In genomic region chr10:126531368-126531767, GRCm38 (mm10) we compare ENCODE assay signal across 8 mouse cellular contexts.
DNase-seq lines count a peak whose midpoint lies in the region; ATAC-seq and TF ChIP-seq lines count a peak whose summit lies in the region.

No protein-coding gene starts in this region.

- H3K4me2 ChIP-seq in midbrain, postnatal 0 days (ENCODE audit: low read depth, low read length, poor library complexity, severe bottlenecking), result no peak overlapping the region

- TF ChIP-seq CTCF in layer of hippocampus, adult 2 months (conservative IDR thresholded peaks at IDR 0.05), result peak; percentile 94
- TF ChIP-seq CTCF in G1E (IDR thresholded peaks at IDR 0.05; ENCODE audit: low read depth, low read length), result 0 out of 2 replicates have a peak, but pooled peaks have one; percentile 4
- TF ChIP-seq CTCF in midbrain, postnatal 0 days (IDR thresholded peaks at IDR 0.05), result peak; percentile 82

- WGBS in midbrain, postnatal 0 days, result 29% methylated on average over 1 of the region's 1 CpGs

- H3K4me1 ChIP-seq in G1E (ENCODE audit: insufficient read depth, low read depth, low read length), result no peaks in the 10 kb centered on the region
- H3K4me1 ChIP-seq in midbrain, postnatal 0 days (ENCODE audit: insufficient read depth, low read length), result no peaks in the 10 kb centered on the region

- peak overlapping the region; percentile 71; the same call in 1 of the 2 replicates for H3K27ac ChIP-seq in layer of hippocampus, adult 2 months
- no peak overlapping the region for H3K27ac ChIP-seq in midbrain, postnatal 0 days (ENCODE audit: low read depth, low read length)

- peak; percentile 10 for DNase-seq in cerebellum, adult 11 months
- no peak for DNase-seq in cerebellum, adult 11-12 months
- DNase-seq in layer of hippocampus, adult 2 months (ENCODE audit: low spot score in 2 of 2), result peak in 1 of 2 experiments; percentile 45
- no peak for DNase-seq in layer of hippocampus, postnatal 36 days
- DNase-seq in G1E (ENCODE audit: low spot score), result no peak
- DNase-seq in embryo, embryonic 11 days, result peak; percentile 68
- DNase-seq in midbrain, postnatal 0 days (ENCODE audit: low spot score), result peak; percentile 72
- no peak for DNase-seq in adrenal gland, postnatal 4 days (ENCODE audit: low spot score in 2 of 2)

- peak overlapping the region; percentile 12; the same call in 1 of the 2 replicates for H3K4me3 ChIP-seq in layer of hippocampus, adult 2 months
- H3K4me3 ChIP-seq in G1E (ENCODE audit: low read depth, low read length), result no peak overlapping the region
- no peak overlapping the region for H3K4me3 ChIP-seq in midbrain, postnatal 0 days (ENCODE audit: low read depth, low read length)

- no peaks in the 10 kb centered on the region for H3K27me3 ChIP-seq in G1E (ENCODE audit: insufficient read depth, low read length)
- no peaks in the 10 kb centered on the region for H3K27me3 ChIP-seq in midbrain, postnatal 0 days (ENCODE audit: insufficient read depth, low read length)

- no peak overlapping the region for H3K9ac ChIP-seq in midbrain, postnatal 0 days (replicated peaks; ENCODE audit: low read length, poor library complexity, severe bottlenecking)

- peaks cover 35% of the 10 kb centered on the region for H3K9me3 ChIP-seq in G1E (replicated peaks)
- no peaks in the 10 kb centered on the region for H3K9me3 ChIP-seq in midbrain, postnatal 0 days (ENCODE audit: low read length)

- no peaks in the 10 kb centered on the region for H3K36me3 ChIP-seq in G1E (replicated peaks)
- no peaks in the 10 kb centered on the region for H3K36me3 ChIP-seq in midbrain, postnatal 0 days (ENCODE audit: insufficient read depth, low read length)

- no peak for ATAC-seq in G1E (ENCODE audit: extremely low read depth, insufficient number of reproducible peaks, low FRiP score, poor library complexity, severe bottlenecking)
- no peak for ATAC-seq in midbrain, postnatal 0 days (ENCODE audit: low FRiP score)

Comparison
In these comparisons a context has a peak if more than half of its experiments do, and no peak if none do; other contexts are left out.
1. DNase-seq: peak in cerebellum, adult 11 months (single experiment), embryo, embryonic 11 days (single experiment) and midbrain, postnatal 0 days (single experiment); none in cerebellum, adult 11-12 months (single experiment), layer of hippocampus, postnatal 36 days (0 of 2), G1E (single experiment) and adrenal gland, postnatal 4 days (0 of 2).
2. CTCF ChIP-seq: peak in every context shown above with its lines; median percentile 94 in layer of hippocampus, adult 2 months; 82 in midbrain, postnatal 0 days; 4 in G1E.